Mouse (Mus musculus) heart, embryonic 13.5 days (tissue): ENCODE results near the gene Dync1i1. TPM values are rescaled to one million over a fixed set of nuclear protein-coding genes. Genes with fewer than 3 reads are reported as not detected.

Source experiments
- ATAC-seq: fragments of 200-750 bp; cut with Nextera tagmentation; 2 replicates; pipeline ENCODE4 v1.8.0; 2017; ENCODE audit warnings: moderate TSS enrichment; ENCODE audit not compliant: insufficient number of reproducible peaks, low FRiP score, low TSS enrichment; ENCODE audit errors: extremely low read depth
- H3K27ac ChIP-seq: fragments of 300-500 bp; sonication (generic); replicated peaks from 2 replicates; pipeline ENCODE4 v1.5.1; 2015; ENCODE audit warnings: moderate library complexity, mild to moderate bottlenecking, inconsistent platforms
- H3K27me3 ChIP-seq: fragments of 300-500 bp; sonication (generic); replicated peaks from 2 replicates; pipeline ENCODE4 v1.6.1; 2015; ENCODE audit warnings: mild to moderate bottlenecking, inconsistent platforms
- H3K36me3 ChIP-seq: fragments of 300-500 bp; sonication (generic); 2 replicates; pipeline ENCODE4 v1.6.1; 2015; ENCODE audit warnings: mild to moderate bottlenecking, inconsistent platforms
- H3K4me1 ChIP-seq: fragments of 300-500 bp; sonication (generic); 2 replicates; pipeline ENCODE4 v1.6.1; 2015; ENCODE audit warnings: inconsistent platforms
- H3K4me2 ChIP-seq: fragments of 300-500 bp; sonication (generic); 2 replicates; pipeline ENCODE4 v1.6.1; 2015; ENCODE audit warnings: inconsistent platforms, mild to moderate bottlenecking, moderate library complexity
- H3K4me3 ChIP-seq: fragments of 300-500 bp; sonication (generic); 2 replicates; pipeline ENCODE4 v1.5.1; 2015; ENCODE audit warnings: moderate library complexity, mild to moderate bottlenecking, inconsistent platforms
- H3K9ac ChIP-seq: fragments of 300-500 bp; sonication (generic); 2 replicates; pipeline ENCODE4 v1.6.1; 2015; ENCODE audit warnings: inconsistent platforms, mild to moderate bottlenecking, moderate library complexity
- H3K9me3 ChIP-seq: fragments of 300-500 bp; sonication (generic); 2 replicates; pipeline ENCODE4 v1.6.1; 2016; ENCODE audit warnings: inconsistent platforms
- WGBS: fragments of 180-500 bp; shearing (Covaris S2); methylation state at CpG from one replicate; pipeline ENCODE4 v1.1.7; 2015; ENCODE audit warnings: mixed read lengths; 5-methylcytosine and 5-hydroxymethylcytosine counted together
- polyA plus RNA-seq: library from polyadenylated mRNA; unstranded; fragments of >200 nt; fragmentation: Nextera tagmentation; extraction: Ambion mirVana; gene quantifications from 2 replicates; pipeline ENCODE4 v1.2.1, GENCODE M21; 2015

Dync1i1 gene
- polyA plus RNA-seq, 1 experiment from 2014 or later = 3.4 TPM

GRCm38 (mm10) chr6:5733217-5733616 is 7.8 kb downstream of the Dync1i1 start:
- Histone ChIP-seq H3K36me3 (no peaks in the 10 kb centered on the region), H3K27me3 (no peaks in the 10 kb centered on the region), H3K4me3 (no peak overlapping the region), H3K4me2 (no peak overlapping the region), H3K4me1 (no peaks in the 10 kb centered on the region), H3K9me3 (no peaks in the 10 kb centered on the region), H3K9ac (no peak overlapping the region), H3K27ac (no peak overlapping the region)
- no peak for ATAC-seq
- 80% methylated on average over 3 of the region's 3 CpGs for WGBS

- no peak overlapping the region for H3K4me3 ChIP-seq
- H3K9me3 ChIP-seq = no peaks in the 10 kb centered on the region
- no peaks in the 10 kb centered on the region for H3K36me3 ChIP-seq
- no peaks in the 10 kb centered on the region for H3K27me3 ChIP-seq
- no peak overlapping the region for H3K27ac ChIP-seq
- H3K4me1 ChIP-seq = no peaks in the 10 kb centered on the region
- ATAC-seq = no peak
- no peak overlapping the region for H3K4me2 ChIP-seq
- no peak overlapping the region for H3K9ac ChIP-seq
Observed at GRCm38 (mm10) chr6:5734398-5734797, 9.0 kb downstream of the Dync1i1 start.

- no peak for ATAC-seq
- Histone ChIP-seq H3K36me3 (no peaks in the 10 kb centered on the region), H3K27ac (no peak overlapping the region), H3K9ac (no peak overlapping the region), H3K27me3 (no peaks in the 10 kb centered on the region), H3K4me2 (no peak overlapping the region), H3K9me3 (no peaks in the 10 kb centered on the region), H3K4me3 (no peak overlapping the region), H3K4me1 (no peaks in the 10 kb centered on the region)
- WGBS = 67% methylated on average over 1 of the region's 1 CpGs
Observed at GRCm38 (mm10) chr6:5734862-5735261, 9.4 kb downstream of the Dync1i1 start.

- Histone ChIP-seq H3K4me3 (no peak overlapping the region), H3K27ac (no peak overlapping the region), H3K36me3 (no peaks in the 10 kb centered on the region), H3K9me3 (no peaks in the 10 kb centered on the region), H3K27me3 (no peaks in the 10 kb centered on the region), H3K4me1 (no peaks in the 10 kb centered on the region), H3K4me2 (no peak overlapping the region), H3K9ac (no peak overlapping the region)
- no peak for ATAC-seq
- 74% methylated on average over 7 of the region's 7 CpGs for WGBS
Observed at GRCm38 (mm10) chr6:5739711-5740110, 14.3 kb downstream of the Dync1i1 start.

GRCm38 (mm10) chr6:5741395-5742032 is 16.1 kb downstream of the Dync1i1 start:
- no peaks in the 10 kb centered on the region for H3K9me3 ChIP-seq
- no peaks in the 10 kb centered on the region for H3K27me3 ChIP-seq
- H3K4me3 ChIP-seq = no peak overlapping the region
- ATAC-seq = no peak
- H3K4me1 ChIP-seq = no peaks in the 10 kb centered on the region
- H3K27ac ChIP-seq = no peak overlapping the region
- H3K4me2 ChIP-seq = no peak overlapping the region
- 76% methylated on average over 6 of the region's 6 CpGs for WGBS
- H3K9ac ChIP-seq = no peak overlapping the region
- no peaks in the 10 kb centered on the region for H3K36me3 ChIP-seq

GRCm38 (mm10) chr6:5750079-5750711 is 24.8 kb downstream of the Dync1i1 start:
- WGBS = 54% methylated on average over 6 of the region's 6 CpGs
- 0 out of 2 replicates have a peak overlapping the region, but pooled peaks have one; percentile 24 for H3K27ac ChIP-seq
- peaks cover 15% of the 10 kb centered on the region for H3K4me1 ChIP-seq
- no peak overlapping the region for H3K9ac ChIP-seq
- H3K27me3 ChIP-seq = no peaks in the 10 kb centered on the region
- no peak overlapping the region for H3K4me2 ChIP-seq
- H3K4me3 ChIP-seq = no peak overlapping the region
- H3K36me3 ChIP-seq = no peaks in the 10 kb centered on the region
- H3K9me3 ChIP-seq = no peaks in the 10 kb centered on the region; the same call in 1 of the 2 replicates
- ATAC-seq = no peak

- 70% methylated on average over 16 of the region's 16 CpGs for WGBS
Observed at GRCm38 (mm10) chr6:5752128-5752527, 26.7 kb downstream of the Dync1i1 start.

GRCm38 (mm10) chr6:5752617-5753016 is 27.2 kb downstream of the Dync1i1 start:
- H3K4me3 ChIP-seq = no peak overlapping the region
- H3K9me3 ChIP-seq = no peaks in the 10 kb centered on the region
- no peaks in the 10 kb centered on the region for H3K36me3 ChIP-seq
- no peaks in the 10 kb centered on the region for H3K27me3 ChIP-seq
- ATAC-seq = no peak
- no peak overlapping the region for H3K9ac ChIP-seq
- H3K4me2 ChIP-seq = no peak overlapping the region
- H3K4me1 ChIP-seq = peaks cover 15% of the 10 kb centered on the region
- H3K27ac ChIP-seq = no peak overlapping the region
- 73% methylated on average over 5 of the region's 5 CpGs for WGBS

More at GRCm38 (mm10) chr6:5752128-5752527, 26.7 kb downstream of the Dync1i1 start:
- no peak for ATAC-seq
- Histone ChIP-seq H3K27me3 (no peaks in the 10 kb centered on the region), H3K4me1 (peaks cover 15% of the 10 kb centered on the region), H3K4me3 (no peak overlapping the region), H3K9me3 (no peaks in the 10 kb centered on the region), H3K27ac (no peak overlapping the region), H3K36me3 (no peaks in the 10 kb centered on the region), H3K4me2 (no peak overlapping the region), H3K9ac (no peak overlapping the region)

GRCm38 (mm10) chr6:5756509-5757130 is 31.2 kb downstream of the Dync1i1 start:
- H3K4me1 ChIP-seq = no peaks in the 10 kb centered on the region; the same call in 1 of the 2 replicates
- no peak for ATAC-seq
- H3K36me3 ChIP-seq = no peaks in the 10 kb centered on the region
- no peak overlapping the region for H3K4me3 ChIP-seq
- H3K27ac ChIP-seq = no peak overlapping the region
- no peak overlapping the region for H3K9ac ChIP-seq
- WGBS = 69% methylated on average over 5 of the region's 5 CpGs
- H3K27me3 ChIP-seq = no peaks in the 10 kb centered on the region
- H3K9me3 ChIP-seq = no peaks in the 10 kb centered on the region
- H3K4me2 ChIP-seq = no peak overlapping the region

GRCm38 (mm10) chr6:5762943-5763342 is 37.5 kb downstream of the Dync1i1 start:
- H3K4me3 ChIP-seq = no peak overlapping the region
- whole genome bisulfite sequencing = 32% methylated on average over 2 of the region's 2 CpGs
- no peak overlapping the region for H3K4me2 ChIP-seq
- no peaks in the 10 kb centered on the region for H3K36me3 ChIP-seq
- no peaks in the 10 kb centered on the region for H3K27me3 ChIP-seq
- no peak overlapping the region for H3K27ac ChIP-seq
- H3K4me1 ChIP-seq = peaks cover 5% of the 10 kb centered on the region
- H3K9me3 ChIP-seq = no peaks in the 10 kb centered on the region
- no peak overlapping the region for H3K9ac ChIP-seq
- ATAC-seq = no peak

- WGBS = 62% methylated on average over 1 of the region's 1 CpGs
- Histone ChIP-seq H3K4me3 (no peak overlapping the region), H3K27ac (no peak overlapping the region), H3K4me1 (no peaks in the 10 kb centered on the region), H3K36me3 (no peaks in the 10 kb centered on the region), H3K4me2 (no peak overlapping the region), H3K27me3 (no peaks in the 10 kb centered on the region), H3K9me3 (no peaks in the 10 kb centered on the region), H3K9ac (no peak overlapping the region)
- ATAC-seq = no peak
Observed at GRCm38 (mm10) chr6:5768576-5768975, 43.1 kb downstream of the Dync1i1 start.

- Histone ChIP-seq H3K36me3 (no peaks in the 10 kb centered on the region), H3K9ac (no peak overlapping the region), H3K4me3 (no peak overlapping the region), H3K4me2 (no peak overlapping the region), H3K27ac (no peak overlapping the region), H3K9me3 (no peaks in the 10 kb centered on the region), H3K27me3 (no peaks in the 10 kb centered on the region), H3K4me1 (no peaks in the 10 kb centered on the region)
- WGBS = 77% methylated on average over 4 of the region's 4 CpGs
- ATAC-seq = no peak
Observed at GRCm38 (mm10) chr6:5770283-5770682, 44.8 kb downstream of the Dync1i1 start.
